Mouse (Mus musculus) heart, embryonic 14.5 days (tissue): ENCODE measurements around the gene 9130213A22Rik. TPM values are rescaled to one million over a fixed set of nuclear protein-coding genes. Genes with fewer than 3 reads are reported as not detected.
A peak's percentile ranks its signal among the peaks of the same experiment; 100 is the strongest.

ENCODE experiments used
- ATAC-seq: fragments of 200-750 bp; cut with Nextera tagmentation; 2 replicates; pipeline ENCODE4 v1.8.0; 2017; ENCODE audit warnings: low read depth, moderate TSS enrichment; ENCODE audit not compliant: insufficient number of reproducible peaks, insufficient read depth, low FRiP score
- H3K27ac ChIP-seq, 2 experiments: fragments of 200-500 bp in 1 of 2; fragments of 300-500 bp in 1 of 2; sonication (generic) in 1 of 2; replicated peaks in 1 of 2; 2 replicates each; pipeline ENCODE4 v1.5.1; 2012 to 2014; ENCODE audit warnings: low read depth in 2 of 2, low read length in 2 of 2, control low read depth in 1 of 2, mild to moderate bottlenecking in 1 of 2, mixed read lengths in 1 of 2; ENCODE audit not compliant: control insufficient read depth in 1 of 2, insufficient read depth in 1 of 2
- H3K27me3 ChIP-seq: fragments of 300-500 bp; sonication (generic); 2 replicates; pipeline ENCODE4 v1.6.1; 2014; ENCODE audit warnings: mild to moderate bottlenecking, low read length, control low read depth; ENCODE audit not compliant: control insufficient read depth, insufficient read depth
- H3K36me3 ChIP-seq: fragments of 300-500 bp; sonication (generic); 2 replicates; pipeline ENCODE4 v1.6.1; 2014; ENCODE audit warnings: mild to moderate bottlenecking, control low read depth, low read length, mixed read lengths; ENCODE audit not compliant: control insufficient read depth, insufficient read depth
- H3K4me1 ChIP-seq, 2 experiments: fragments of 200-500 bp in 1 of 2; fragments of 300-500 bp in 1 of 2; sonication (generic) in 1 of 2; 2 replicates each; pipeline ENCODE4 v1.6.1; 2012 to 2014; ENCODE audit warnings: low read length in 2 of 2, control low read depth in 1 of 2, mixed read lengths in 1 of 2; ENCODE audit not compliant: control insufficient read depth in 2 of 2, insufficient read depth in 2 of 2
- H3K4me2 ChIP-seq: fragments of 300-500 bp; sonication (generic); 2 replicates; pipeline ENCODE4 v1.6.1; 2014; ENCODE audit warnings: mild to moderate bottlenecking, low read length
- H3K4me3 ChIP-seq, 2 experiments: fragments of 200-500 bp in 1 of 2; fragments of 300-500 bp in 1 of 2; sonication (generic) in 1 of 2; 2 replicates each; pipeline ENCODE4 v1.5.1; 2012 to 2014; ENCODE audit warnings: low read length in 2 of 2, mild to moderate bottlenecking in 2 of 2, control low read depth in 1 of 2, low read depth in 1 of 2, moderate library complexity in 1 of 2; ENCODE audit not compliant: control insufficient read depth in 1 of 2, insufficient read depth in 1 of 2
- H3K9ac ChIP-seq: fragments of 300-500 bp; sonication (generic); 2 replicates; pipeline ENCODE4 v1.6.1; 2014; ENCODE audit warnings: mild to moderate bottlenecking, low read length
- H3K9me3 ChIP-seq: fragments of 300-500 bp; sonication (generic); 2 replicates; pipeline ENCODE4 v1.6.1; 2016; ENCODE audit warnings: low read length, control low read depth; ENCODE audit not compliant: control insufficient read depth
- WGBS: fragments of 180-500 bp; shearing (Covaris S2); extraction: QIAGEN DNeasy Blood & Tissue Kit; methylation state at CpG from one replicate; pipeline ENCODE4 v1.1.7; 2014; 5-methylcytosine and 5-hydroxymethylcytosine counted together
- polyA plus RNA-seq: library from polyadenylated mRNA; unstranded; fragments of >200 nt; fragmentation: Nextera tagmentation; extraction: Ambion mirVana; gene quantifications from 2 replicates; pipeline ENCODE4 v1.2.1, GENCODE M21; 2014

The 9130213A22Rik gene
- polyA plus RNA-seq, 1 experiment from 2014 or later: 0.28 TPM

DNA sequence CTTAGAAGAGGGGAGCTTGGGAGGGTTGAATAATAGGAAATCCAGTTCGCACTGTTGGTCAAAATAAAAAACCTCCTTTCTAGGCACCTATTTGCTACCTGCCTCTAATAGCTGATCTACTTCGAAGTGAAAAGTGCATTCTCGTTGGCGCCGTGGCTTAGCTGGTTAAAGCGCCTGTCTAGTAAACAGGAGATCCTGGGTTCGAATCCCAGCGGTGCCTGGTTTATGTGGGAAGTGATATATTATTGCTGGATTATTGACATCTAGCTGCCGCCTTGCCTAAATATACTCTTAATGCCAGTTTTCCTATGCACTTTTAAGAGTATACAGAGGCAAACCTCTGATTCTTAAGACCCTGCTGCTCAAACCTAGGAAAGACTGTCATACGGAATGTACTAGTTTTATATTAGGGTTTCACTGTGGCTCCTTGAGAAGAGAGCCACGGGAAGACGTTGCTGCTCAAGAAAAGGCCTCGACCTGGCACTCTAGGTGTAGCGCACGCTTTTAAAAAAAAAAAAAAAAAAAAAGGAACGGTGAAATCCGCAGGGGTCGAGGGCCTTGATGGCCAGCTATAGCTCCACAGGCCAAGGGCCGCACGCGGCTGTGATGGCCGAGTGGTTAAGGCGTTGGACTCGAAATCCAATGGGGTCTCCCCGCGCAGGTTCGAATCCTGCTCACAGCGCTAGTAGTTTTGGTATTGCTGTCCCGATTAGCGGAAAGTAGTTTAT, 11.9 kb downstream of the 9130213A22Rik start:
- H3K36me3 ChIP-seq: peaks cover 44% of the 10 kb centered on the region
- H3K4me3 ChIP-seq: peak overlapping the region; percentile 49 to 55
- no peak for ATAC-seq
- H3K9ac ChIP-seq: peak overlapping the region; percentile 77
- H3K9me3 ChIP-seq: no peaks in the 10 kb centered on the region
- H3K27me3 ChIP-seq: no peaks in the 10 kb centered on the region
- H3K4me1 ChIP-seq: peaks cover 5 to 16% of the 10 kb centered on the region in 2 experiments
- H3K27ac ChIP-seq: peak overlapping the region; percentile 76 to 78
- 2% methylated on average over 30 of the region's 30 CpGs for WGBS
- peak overlapping the region; percentile 70 for H3K4me2 ChIP-seq

DNA sequence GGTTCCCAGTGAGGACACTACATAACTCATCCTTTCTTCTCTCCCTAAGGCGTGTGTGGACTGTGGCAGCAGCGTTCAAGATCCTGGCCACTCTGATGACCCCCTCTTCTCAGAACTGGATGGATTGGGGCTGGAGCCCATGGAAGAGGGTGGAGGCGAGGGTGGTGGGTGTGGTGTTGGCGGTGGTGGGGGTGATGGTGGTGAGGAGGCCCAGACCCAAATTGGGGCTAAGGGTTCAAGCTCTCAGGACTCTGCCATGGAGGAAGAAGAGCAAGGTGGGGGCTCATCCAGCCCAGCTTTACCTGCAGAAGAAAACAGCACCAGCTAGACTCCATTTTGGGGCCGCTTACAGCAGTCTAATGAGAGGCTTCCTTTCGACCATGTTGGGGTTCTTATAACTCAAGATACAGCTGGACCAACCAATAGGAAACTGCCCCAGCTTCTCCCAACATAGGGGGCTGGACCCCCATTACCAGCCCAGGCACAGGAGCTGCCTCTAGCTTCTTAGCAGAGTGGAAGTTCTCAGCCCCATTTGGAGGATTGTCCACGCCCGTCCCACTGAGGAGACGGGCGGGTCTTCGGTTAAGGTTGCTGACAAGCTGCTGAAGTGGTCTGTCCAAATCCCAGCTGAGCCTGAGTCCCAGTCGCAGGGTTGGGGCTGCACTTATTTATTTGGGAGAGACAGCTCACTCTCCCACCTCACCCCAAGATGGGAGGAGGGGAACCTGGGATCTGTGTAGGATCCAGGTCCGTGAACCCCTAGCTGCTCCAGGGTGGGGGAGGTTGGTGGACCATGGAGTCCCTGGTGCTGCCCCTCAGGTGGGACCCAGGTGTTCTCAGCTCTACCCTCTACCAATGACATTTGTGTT, 13.1 kb downstream of the 9130213A22Rik start:
- H3K4me3 ChIP-seq: no peak overlapping the region
- whole genome bisulfite sequencing: 70% methylated on average over 13 of the region's 13 CpGs

DNA sequence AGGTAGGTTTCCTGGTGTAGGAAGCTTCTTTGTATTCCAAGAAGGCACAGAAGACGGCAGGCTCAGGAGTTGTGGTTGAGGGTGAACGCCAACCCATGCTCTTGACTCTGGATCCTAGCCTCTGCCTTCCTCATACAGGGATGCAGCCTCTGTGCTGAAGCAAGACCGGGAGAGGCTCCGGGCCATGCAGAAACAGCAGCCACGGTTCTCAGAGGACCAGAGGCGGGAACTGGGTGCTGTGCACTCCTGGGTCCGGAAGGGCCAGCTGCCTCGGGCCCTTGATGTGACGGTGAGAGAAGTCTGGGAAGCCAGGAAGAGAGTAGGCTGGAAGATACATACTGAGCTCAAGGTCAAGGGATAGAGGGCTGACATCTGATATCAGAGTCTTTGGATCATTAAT, 14.2 kb downstream of the 9130213A22Rik start:
- Histone ChIP-seq H3K27ac (no peak overlapping the region), H3K4me2 (no peak overlapping the region), H3K27me3 (no peaks in the 10 kb centered on the region), H3K4me3 (no peak overlapping the region), H3K36me3 (peaks cover 67% of the 10 kb centered on the region), H3K4me1 (peaks cover 5 to 16% of the 10 kb centered on the region in 2 experiments), H3K9me3 (no peaks in the 10 kb centered on the region), H3K9ac (no peak overlapping the region)
- ATAC-seq: no peak
- WGBS: 90% methylated on average over 9 of the region's 9 CpGs

More for the DNA sequence above, 13.1 kb downstream of the 9130213A22Rik start:
- H3K4me2 ChIP-seq: no peak overlapping the region
- H3K4me1 ChIP-seq: peaks cover 5 to 16% of the 10 kb centered on the region in 2 experiments
- H3K36me3 ChIP-seq: peaks cover 56% of the 10 kb centered on the region
- no peaks in the 10 kb centered on the region for H3K9me3 ChIP-seq
- no peaks in the 10 kb centered on the region for H3K27me3 ChIP-seq
- no peak overlapping the region for H3K27ac ChIP-seq
- no peak for ATAC-seq
- no peak overlapping the region for H3K9ac ChIP-seq

DNA sequence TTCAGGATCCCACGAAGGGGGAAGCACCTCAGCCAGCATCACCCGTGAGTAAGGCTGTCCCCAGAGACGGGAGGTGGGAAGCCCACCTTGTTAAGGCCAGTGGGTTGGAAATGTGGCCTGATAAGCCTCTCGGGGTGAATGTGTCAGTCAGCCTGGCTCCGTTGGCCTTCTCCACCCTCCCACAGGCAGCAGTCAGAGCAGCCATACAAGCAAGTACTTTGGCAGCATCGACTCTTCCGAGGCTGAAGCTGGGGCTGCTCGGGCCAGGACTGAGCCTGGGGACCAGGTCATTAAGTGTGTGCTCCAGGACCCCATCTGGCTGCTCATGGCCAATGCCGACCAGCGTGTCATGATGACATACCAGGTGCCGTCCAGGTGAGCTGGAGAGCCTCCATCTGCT, 14.7 kb downstream of the 9130213A22Rik start:
- 81% methylated on average over 11 of the region's 11 CpGs for WGBS
- H3K4me1 ChIP-seq: peaks cover 5 to 16% of the 10 kb centered on the region in 2 experiments

DNA sequence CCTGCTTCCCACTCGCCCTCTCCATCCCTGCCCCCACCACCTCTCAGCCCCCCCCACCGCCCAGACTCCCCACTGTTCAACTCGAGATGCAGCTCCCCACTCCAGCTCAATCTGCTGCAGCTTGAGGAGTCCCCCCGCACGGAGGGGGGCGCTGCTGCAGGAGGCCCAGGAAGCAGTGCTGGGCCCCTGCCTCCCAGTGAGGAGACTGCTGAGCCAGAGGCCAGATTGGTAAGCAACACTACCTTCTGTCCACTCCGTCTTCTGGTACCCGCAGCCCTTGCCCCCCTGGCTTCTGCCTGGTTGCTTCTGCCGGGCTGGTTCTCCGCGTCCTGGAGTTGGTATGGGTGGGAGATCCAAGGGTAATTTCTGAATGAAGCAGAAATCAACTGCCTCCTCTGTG, 15.5 kb downstream of the 9130213A22Rik start:
- H3K27ac ChIP-seq: no peak overlapping the region
- H3K4me3 ChIP-seq: no peak overlapping the region
- H3K36me3 ChIP-seq: peaks cover 81% of the 10 kb centered on the region
- no peak overlapping the region for H3K4me2 ChIP-seq
- H3K9me3 ChIP-seq: no peaks in the 10 kb centered on the region
- ATAC-seq: no peak
- 85% methylated on average over 11 of the region's 11 CpGs for WGBS
- H3K9ac ChIP-seq: no peak overlapping the region
- peaks cover 2 to 8% of the 10 kb centered on the region in 2 experiments for H3K4me1 ChIP-seq
- no peaks in the 10 kb centered on the region for H3K27me3 ChIP-seq

More for the DNA sequence above, 14.7 kb downstream of the 9130213A22Rik start:
- Histone ChIP-seq H3K27me3 (no peaks in the 10 kb centered on the region), H3K36me3 (peaks cover 72% of the 10 kb centered on the region), H3K4me2 (no peak overlapping the region), H3K27ac (no peak overlapping the region), H3K9me3 (no peaks in the 10 kb centered on the region), H3K4me3 (no peak overlapping the region), H3K9ac (no peak overlapping the region)
- no peak for ATAC-seq

DNA sequence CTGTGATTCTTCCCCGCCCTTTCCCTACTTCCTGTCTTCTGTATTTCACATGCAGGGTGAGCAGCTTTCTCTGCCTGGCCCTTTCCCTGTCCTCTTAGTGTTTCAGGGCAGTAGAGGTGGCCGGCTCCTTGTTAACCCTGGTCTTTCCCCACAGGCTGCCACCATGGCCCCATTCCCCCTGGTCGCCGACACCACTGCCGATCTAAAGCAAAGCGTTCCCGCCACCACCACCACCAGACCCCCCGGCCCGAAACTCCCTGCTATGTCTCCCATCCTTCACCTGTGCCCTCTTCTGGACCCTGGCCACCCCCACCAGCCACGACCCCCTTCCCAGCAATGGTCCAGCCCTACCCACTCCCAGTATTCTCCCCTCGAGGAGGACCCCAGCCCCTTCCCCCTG, 16.1 kb downstream of the 9130213A22Rik start:
- Histone ChIP-seq H3K9me3 (no peaks in the 10 kb centered on the region), H3K4me3 (no peak overlapping the region), H3K9ac (no peak overlapping the region), H3K27me3 (no peaks in the 10 kb centered on the region), H3K4me2 (no peak overlapping the region), H3K27ac (no peak overlapping the region), H3K36me3 (peaks cover 86% of the 10 kb centered on the region), H3K4me1 (peaks cover 0 to 2% of the 10 kb centered on the region in 2 experiments; a peak in 2 of 4 replicates)
- no peak for ATAC-seq
- 93% methylated on average over 11 of the region's 11 CpGs for WGBS

DNA sequence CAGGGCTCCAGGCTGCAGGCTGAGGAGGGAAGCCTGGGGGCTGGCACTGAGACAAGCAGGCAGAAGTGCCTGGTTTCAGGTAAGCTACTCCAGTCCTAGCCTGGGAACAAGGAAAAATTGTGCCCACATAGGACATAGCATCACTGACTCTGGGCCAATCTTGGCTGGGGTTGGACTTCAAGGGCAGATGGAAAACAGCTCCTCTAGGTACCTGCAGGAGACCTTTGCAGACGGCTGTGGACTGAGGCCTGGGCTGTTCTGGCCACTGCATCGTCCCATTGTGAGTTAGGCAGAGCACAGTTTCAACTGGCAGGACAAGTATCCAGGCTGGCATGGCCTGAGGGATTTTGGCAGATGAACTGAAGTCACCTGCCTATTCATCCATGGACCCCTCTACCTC, 16.6 kb downstream of the 9130213A22Rik start:
- 76% methylated on average over 2 of the region's 2 CpGs for WGBS
- H3K4me3 ChIP-seq: no peak overlapping the region

More for the DNA sequence above, 16.6 kb downstream of the 9130213A22Rik start:
- Histone ChIP-seq H3K9me3 (no peaks in the 10 kb centered on the region), H3K27me3 (no peaks in the 10 kb centered on the region), H3K4me1 (peaks cover 0 to 1% of the 10 kb centered on the region in 2 experiments; a peak in 2 of 4 replicates), H3K4me2 (no peak overlapping the region), H3K9ac (no peak overlapping the region), H3K27ac (no peak overlapping the region), H3K36me3 (peaks cover 91% of the 10 kb centered on the region)
- no peak for ATAC-seq
